Mouse (Mus musculus): ENCODE data around the gene Esd. TPM values are rescaled to one million over a fixed set of nuclear protein-coding genes. Genes with fewer than 3 reads are reported as not detected.

The Esd gene
- total RNA-seq, 1 experiment from 2014 or later = 328 TPM

DNA sequence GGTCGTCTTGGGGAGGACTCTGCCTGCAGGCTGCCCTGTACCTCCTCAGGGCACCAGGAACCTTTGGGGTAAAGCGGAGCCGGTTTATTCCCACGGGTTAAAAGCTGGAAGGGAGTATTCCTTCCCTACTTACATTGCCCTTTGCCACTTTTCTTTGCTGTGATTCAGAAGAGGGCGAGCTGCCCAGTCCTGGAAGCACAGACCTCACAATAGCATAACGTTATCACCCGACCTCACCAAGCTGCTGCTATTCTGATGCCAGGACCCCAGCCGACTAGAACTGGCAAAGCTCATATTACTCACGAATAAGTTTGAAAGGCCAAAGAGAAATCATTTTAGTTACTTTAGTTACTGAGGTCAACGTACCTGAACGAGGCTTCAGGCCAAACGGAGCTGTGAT lies 62.8 kb downstream of the Esd start:
- no peak for DNase-seq

DNA sequence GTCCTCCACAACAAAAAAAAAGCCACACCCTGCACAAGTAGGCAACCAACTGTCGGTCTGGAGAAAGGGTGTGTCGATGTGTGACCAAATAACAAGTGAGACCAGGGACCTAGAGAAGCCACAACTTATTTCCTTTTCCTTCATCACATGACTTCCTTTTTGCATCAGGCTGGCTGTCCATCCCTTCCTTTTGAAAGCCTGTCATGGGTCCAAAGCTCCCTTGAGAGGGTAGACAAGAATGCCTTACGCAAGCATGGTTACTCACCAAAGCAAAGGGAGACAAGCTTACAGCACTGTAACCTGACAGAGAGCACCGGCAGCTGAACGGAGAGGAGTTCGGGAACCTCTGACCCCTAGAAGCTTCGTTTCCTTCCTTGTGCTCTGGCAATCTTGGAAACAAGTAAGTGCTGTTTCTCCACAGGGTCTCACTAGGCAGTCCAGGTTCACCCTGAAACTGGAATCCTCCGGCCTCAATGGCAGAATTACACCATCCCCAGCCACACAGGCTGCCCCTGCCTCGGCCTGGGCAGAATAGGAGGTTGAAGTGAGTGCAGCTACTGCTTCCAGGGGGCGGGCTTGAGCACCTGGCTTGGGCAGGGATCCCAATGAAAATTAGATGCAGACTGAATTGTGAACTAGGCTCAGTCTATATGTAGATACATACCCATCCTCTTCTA lies 65.4 kb downstream of the Esd start:
- DNase-seq = no peak

DNA sequence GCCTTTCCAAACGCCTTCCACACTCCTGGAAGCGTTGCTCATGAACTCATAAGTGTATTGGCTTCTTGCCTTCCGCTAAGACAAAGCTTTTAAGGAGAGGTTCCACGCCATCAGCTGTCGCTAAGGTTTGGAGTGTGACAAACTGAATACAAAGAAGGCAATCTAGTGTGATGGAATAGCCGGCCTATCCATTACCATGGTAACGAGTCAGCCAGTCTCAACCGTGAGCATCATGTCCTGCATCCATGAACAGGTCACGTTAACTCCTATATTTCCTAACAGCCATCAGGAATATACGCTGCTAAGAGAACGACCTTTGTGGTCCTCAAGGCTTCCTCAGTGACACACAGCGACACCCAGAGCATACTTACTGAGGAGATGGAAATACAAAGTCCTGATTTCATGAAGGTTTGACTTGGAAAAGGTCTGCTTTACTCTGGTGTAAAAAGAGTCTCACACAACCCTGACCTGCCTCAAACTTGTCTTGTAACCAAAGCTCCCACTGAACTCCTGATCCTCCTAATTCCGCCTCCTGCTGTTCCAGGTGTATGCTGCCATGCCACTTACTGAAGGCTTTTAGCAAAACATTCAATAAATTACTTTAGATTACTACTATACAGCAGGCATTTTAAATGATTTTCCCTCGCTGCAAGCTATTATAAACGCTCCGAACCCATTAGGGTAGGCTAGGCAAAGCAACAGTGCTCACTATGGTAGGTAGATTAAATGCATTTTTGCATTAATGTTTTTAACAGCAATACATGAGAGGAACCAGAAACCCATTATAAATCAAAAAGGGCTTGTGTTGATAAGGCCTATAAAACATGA lies 66.2 kb downstream of the Esd start:
- no peak for DNase-seq

Other genes starting within 250 kb of the Esd start
- gene Htr2a, start 91.5 kb upstream of the Esd start, total RNA-seq (2021) = not detected in 2 replicates
- 11.7 and 20.5 TPM in 2 replicates for gene Lrch1, start 215.6 kb downstream of the Esd start, total RNA-seq (2021)